Mouse (Mus musculus): ENCODE measurements at regions not wholly inside any gene's neighbourhood (a gene's known extent, or its start where the extent isn't known, plus 50 kb on each side); places are given as distances from the start of the nearest gene placed in this dataset.

DNA sequence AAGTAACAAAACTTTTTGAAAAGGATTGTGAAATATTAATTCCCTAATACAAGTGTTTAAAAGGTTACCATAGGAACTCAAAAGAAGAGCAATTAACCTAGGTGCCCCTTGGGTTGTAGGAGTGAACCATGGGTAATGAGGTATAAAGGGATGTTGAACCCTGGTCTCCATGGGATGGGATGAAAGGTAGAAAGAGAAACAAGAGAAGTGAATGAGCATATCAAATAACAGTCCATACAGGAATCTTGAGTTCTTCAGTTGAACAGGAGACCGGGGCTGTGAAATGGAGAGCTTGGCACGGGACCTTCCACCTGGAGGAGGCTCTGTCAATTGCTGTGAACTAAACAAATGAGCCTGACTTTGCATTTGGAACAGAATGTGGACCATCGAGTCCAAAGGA lies 449.6 kb upstream of the Meis1 start:
- DNase-seq (ENCODE audit: low spot score in 2 of 2) = no peak

GRCm38 (mm10) chr11:19468803-19469202 lies 450.0 kb upstream of the Meis1 start:
- DNase-seq (ENCODE audit: low spot score in 2 of 2) = no peak

DNA sequence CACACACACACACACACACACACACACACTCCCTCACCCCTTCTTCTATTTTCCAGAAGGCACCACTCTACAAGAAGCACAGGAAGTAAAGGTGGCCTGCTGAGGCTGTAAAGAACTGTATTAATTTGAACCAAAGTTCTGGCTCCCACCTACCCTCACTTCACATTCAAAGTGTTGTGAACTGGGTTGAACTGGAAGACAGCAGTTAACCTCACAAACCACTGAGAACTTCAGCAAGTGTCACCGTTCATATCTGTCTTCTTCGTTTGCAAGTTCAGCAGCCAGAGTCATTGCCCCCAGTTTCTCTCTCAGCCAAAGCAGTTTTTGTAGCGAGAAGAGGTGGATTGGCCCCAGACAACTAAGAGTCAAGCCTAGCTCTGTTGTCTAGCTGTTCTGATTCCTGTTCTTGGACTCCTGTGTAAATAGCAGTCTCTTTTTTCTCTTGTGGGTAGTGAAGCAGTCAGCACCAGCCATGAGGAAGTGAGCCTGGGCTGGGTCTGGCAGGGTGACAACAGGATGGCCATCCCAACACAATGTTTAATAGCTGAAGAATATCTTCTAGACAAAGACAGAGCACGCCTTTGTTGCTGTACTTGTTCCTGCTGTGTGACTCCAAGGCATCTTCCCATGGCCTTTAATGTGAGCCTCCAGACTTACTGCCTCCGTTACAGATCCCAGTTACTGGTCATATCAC lies 452.0 kb upstream of the Meis1 start:
- DNase-seq (ENCODE audit: low spot score in 2 of 2) = no peak

DNA sequence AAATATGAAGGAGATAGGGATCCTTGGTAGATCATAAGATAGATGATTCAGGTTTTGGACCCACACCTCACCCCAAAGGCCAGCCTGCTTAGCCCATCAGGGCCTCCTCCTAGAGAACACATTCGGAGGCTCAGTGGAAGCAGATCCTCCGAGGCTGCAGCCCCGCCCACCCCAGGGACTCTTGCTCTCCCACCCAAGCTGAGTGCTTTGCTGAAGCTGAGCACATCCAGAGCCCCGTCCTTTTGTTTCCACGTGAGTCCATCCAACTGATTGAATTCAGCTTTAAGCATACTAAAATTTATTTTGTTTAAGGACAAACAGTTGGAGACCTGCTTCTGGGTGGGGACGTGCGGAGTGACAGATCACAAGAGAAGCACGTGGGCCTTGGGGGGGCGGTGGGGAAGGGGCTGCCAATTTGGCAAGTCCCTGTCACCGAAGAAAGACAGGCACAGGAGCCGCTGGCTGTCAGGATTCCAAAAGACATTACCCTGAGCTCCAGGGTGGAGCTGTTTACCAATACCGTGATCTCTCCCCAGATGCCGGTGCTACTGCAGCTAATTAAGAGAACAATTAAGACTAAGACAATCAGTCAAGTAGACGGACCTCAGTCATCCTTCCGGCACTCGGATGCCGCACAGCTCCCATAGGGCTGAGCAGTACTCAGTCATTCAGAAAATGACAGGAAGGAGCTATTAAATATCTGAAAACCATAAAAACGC lies 448.9 kb upstream of the Spred2 start:
- DNase-seq (ENCODE audit: low spot score in 2 of 2) = no peak

GRCm38 (mm10) chr11:19493089-19493756 lies 431.0 kb upstream of the Spred2 start:
- no peak for DNase-seq (ENCODE audit: low spot score in 2 of 2)

- no peak for DNase-seq (ENCODE audit: low spot score in 2 of 2)
Observed at GRCm38 (mm10) chr11:19521721-19522120, 402.5 kb upstream of the Spred2 start.

DNA sequence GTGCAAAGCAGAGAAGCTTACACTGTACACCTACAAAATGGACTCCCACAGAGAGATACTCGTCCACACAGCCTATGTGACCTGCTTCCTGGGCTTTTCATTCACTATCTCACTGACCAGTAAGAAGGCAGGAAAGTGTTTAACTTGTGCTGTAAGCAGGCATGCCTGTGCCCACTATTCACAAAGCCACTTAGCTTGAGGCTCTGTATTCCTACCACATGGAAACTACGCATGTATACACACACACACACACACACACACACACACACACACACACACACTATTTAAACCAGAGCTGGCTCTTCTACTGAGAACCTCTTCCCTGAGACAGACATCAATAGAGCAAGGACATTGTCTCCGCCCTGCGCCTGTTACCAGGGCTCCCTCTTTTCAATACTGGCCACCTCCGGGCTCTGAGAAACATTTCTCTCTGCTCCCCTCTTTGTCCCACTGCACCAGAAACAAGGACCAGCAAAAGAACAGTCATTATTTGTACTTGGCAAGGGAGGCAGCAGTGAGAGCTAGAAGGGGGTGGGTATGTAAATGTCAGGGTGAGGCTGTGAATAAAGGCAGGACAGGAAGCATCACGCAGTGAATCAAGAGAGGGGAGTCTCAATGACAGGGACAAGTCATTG lies 400.2 kb upstream of the Spred2 start:
- peak; percentile 2 to 4 for DNase-seq (ENCODE audit: low spot score in 2 of 2)

GRCm38 (mm10) chr11:19529126-19529525 lies 395.0 kb upstream of the Spred2 start:
- no peak for DNase-seq (ENCODE audit: low spot score in 2 of 2)

GRCm38 (mm10) chr11:19530652-19531051 lies 393.5 kb upstream of the Spred2 start:
- DNase-seq (ENCODE audit: low spot score in 2 of 2) = no peak

DNA sequence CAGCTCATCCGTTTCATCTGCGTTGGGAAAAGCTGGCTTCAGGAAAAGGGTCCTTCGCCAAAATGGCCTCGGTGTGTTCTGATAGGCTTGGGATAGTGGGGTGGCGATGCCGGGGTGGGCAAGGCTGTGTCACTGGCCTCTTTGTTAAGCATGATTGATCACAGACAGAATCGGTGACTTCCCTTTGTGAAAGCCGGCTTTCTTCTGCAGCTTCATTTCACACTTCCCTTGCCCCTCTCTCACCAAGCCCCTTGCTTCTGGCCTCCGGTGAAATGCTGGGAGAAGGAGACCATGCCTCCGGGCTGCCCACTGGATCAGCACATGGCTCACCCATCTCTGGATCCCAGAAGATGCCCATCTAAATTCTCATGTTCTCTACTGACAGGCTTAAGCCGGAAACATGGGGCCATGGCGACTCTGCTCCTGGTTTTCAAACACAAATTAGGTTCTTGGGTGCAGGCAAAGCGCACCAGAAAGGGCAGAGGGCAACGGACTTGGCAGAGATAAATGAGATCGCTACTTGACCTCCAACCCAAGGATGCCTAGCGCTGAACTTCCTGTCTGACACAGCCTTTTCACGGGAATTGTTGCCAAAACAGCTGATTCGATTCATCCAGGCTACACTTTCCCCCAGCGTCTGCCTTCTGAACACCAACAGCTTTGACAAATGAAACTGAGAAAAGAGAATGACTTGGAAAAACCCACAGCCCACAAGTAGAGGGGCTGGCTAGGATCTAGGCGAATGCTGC lies 392.7 kb upstream of the Spred2 start:
- DNase-seq (ENCODE audit: low spot score in 2 of 2) = no peak

DNA sequence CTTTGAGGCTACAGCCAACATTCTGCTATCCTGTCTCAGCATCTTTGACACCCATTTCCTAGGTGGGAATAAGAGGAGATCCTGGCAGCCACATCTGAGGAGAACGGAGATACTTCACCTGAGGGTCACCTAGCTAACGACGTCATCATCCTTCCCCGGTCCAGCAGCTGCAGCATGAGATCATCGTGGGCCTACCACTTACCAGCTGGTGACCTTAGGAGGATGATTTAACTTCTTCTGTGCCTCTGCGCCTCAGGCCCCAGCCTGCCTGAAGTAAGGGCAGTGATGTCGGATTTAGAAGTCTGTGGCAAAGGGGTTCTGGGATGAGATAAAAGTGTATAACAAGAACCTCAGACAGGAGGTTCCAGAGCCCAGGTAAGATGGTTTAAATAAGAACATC lies 391.3 kb upstream of the Spred2 start:
- no peak for DNase-seq (ENCODE audit: low spot score in 2 of 2)

DNA sequence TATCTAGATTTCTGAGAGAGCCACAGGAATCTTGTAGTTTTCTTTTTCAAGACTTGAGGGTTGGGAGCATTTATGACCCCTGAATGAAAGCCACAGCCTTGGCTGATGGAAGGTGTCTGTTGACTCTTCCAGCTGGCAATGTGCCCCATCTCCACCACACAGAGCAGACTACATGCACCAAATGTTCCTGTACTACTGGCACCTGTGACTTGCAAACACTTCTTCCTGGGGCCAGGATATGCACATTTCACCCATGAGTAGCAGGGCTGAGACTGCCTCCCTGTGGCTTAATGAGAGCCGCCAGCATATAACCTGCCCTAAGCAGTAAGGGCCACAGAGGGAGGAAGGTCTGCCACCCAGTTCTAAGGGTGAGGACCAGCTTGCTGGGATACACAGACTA lies 390.5 kb upstream of the Spred2 start:
- no peak for DNase-seq (ENCODE audit: low spot score in 2 of 2)

DNA sequence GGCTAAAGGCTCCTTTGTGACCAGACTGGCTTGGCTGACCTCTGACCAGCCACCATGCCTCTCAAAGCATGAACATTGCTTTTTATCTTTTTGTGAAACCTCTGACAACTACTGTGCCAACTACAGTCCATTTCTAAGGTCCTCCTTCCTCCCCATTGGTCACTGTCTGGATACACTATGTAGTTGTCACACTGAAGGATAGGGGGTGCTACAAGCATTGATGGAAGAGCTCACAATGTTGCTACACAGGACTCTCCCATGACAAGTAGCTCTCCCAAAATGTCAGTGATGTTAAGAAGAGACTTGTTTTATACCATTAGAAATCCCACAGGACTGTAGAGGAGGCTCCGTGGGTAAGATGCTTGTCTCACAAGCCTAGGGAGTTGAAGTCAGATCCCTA lies 389.0 kb upstream of the Spred2 start:
- no peak for DNase-seq (ENCODE audit: low spot score in 2 of 2)

DNA sequence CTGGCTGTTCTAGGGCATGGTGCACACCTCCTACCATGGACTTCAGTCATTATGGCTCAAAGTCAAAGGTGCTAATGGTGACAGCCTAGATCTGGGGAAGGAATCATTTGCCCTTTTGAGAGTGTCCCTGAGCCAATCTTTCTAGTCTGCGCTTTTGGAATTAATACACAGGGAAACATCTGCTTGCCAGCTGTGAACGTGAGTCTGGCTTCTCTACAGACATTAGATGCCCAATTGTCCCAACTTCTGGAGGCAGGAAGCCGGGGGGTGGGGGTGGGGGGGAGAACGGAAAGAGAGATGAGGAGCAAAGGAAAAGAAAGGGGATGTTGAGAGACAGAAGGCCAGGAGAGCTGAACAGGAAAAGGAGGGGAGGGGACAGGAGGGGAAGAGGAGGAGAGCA lies 377.9 kb upstream of the Spred2 start:
- DNase-seq (ENCODE audit: low spot score in 2 of 2) = no peak

DNA sequence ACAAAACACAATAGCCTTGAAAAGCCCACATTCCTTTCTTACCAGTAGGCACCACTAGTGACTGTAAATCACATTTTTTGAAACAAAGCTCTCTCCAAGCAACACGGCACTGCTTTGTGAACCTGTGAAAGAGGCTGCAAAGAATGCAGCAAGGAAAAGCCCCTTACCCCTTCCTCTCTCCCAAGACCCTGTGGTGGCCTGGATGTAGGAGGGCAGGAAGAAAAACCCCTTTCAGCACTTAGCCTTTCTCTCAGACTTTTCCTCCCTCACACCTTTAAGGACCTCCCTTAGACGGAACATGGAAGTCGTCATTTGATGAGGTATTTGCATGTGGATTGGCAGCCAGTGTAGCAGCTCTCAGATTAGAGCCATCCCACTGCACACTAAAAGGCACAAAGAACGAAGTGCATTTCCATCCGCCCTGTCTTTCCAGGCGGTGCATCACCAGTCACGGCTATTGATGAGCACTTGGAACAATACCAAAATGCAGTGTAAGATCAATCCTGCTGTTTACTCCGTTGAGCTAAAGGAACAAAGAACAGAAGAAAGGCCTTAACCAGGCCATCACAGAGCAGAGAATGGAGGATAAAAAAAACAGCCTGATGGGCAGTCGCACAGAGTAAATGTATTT lies 369.7 kb upstream of the Spred2 start:
- no peak for DNase-seq (ENCODE audit: low spot score in 2 of 2)

DNA sequence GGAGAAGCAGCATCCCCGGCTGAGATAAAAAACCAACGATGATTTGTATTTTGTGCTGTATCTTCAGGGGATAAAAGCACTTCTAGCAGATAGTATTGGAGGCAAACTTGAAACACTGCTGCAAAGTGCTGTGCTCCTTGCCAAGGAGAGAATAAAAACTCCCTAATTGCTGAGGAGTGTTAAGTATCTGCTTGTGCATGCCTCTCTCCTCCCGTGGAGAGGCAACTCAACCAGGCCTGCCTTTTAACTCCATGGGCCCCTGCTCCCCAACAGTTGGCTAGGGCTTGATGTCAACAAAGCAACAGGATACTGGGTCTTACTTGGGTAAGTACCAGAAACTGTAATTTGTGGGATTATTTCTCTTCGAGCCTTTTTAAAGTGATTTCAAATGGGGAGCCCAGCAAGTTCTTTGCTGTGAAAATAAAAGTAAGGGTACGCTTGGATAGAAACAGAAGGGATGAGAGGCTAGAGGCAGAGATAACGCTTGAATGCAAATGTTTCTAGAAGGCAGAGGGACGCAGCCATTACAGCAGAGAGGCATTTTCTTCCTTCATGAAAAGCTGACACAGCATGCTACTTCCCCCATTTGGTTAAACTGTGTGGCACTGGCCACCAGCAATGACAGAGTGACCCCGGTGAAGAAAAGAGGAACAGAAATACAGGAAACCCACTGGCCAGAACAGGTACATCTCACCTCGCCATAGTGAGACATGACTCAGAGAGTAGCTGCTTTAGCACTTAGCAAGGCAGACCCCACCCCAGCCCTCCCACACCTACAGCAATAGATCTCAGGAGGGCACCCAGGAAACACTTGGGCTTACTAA lies 369.0 kb upstream of the Spred2 start:
- DNase-seq (ENCODE audit: low spot score in 2 of 2) = no peak

- no peak for DNase-seq (ENCODE audit: low spot score in 2 of 2)
Observed at GRCm38 (mm10) chr11:19560452-19560851, 363.7 kb upstream of the Spred2 start.

DNA sequence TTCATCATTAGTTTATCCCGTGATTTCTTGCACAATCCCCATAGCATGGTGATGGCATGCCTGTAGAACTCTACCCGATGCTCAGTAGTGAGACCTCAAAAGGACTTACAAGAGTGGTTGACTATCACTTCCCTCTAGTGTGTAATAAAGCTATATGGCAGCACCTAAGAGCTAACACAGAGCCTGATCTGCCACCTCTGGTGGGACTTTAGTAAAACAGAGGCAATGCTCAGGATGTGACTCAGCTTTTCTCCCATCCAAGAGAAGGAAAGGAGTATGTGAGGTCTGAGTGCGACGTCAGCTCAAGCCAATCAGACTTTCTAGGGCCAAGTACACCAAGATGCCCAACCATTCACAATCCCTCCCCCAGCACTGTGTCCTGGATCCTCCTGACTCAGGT lies 361.5 kb upstream of the Spred2 start:
- no peak for DNase-seq (ENCODE audit: low spot score in 2 of 2)

DNA sequence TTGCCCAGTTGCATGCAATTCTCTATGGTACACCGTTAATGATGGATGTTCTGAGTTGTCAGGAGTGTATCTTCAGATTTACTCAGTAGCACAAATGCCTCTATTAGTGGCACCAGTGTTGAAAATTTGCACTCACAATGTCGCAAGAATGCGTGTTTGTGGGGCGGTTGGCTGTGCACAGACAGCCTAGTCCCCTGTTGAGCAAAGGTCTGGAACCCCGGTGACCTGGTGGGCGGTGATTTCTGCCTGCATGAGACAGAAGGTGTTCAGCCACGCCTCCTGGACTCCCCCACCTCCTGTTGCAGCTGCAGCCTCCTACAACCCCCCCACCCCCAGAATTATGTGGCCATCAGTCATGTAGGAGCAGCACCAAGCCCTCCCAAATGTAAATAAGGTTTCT lies 338.9 kb upstream of the Spred2 start:
- no peak for DNase-seq (ENCODE audit: low spot score in 2 of 2)
